Mouse (Mus musculus) induced T-regulatory cell, adult 2 months (primary cell): ENCODE measurements around the gene Adamts17.

Experiments
- DNase-seq: peaks from one replicate; pipeline ENCODE4 v3.0.0-alpha.2; 2012; ENCODE audit warnings: low read depth

Adamts17 gene

DNA sequence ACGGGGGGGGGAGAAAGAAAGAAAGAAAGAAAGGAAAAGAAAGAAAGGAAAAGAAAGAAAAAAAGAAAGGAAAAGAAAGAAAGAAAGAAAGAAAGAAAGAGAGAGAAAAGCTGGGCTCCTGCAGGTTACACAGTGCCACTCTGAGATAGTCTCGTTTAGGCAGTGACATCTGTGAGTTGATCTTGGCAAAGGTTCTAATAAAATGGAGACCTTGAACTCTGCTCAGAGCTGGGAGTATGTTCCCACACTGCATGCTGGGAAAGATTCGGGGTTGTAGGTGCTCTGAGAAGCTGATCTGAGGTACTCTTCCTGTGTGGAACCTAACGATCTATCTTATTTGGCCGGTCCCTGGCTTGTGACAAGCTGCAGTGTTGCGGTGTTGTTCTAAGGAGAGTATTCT is 7.0 kb downstream of the Adamts17 start:
- DNase-seq: no peak

GRCm38 (mm10) chr7:66847299-66847698 is 7.8 kb downstream of the Adamts17 start:
- DNase-seq: no peak

DNA sequence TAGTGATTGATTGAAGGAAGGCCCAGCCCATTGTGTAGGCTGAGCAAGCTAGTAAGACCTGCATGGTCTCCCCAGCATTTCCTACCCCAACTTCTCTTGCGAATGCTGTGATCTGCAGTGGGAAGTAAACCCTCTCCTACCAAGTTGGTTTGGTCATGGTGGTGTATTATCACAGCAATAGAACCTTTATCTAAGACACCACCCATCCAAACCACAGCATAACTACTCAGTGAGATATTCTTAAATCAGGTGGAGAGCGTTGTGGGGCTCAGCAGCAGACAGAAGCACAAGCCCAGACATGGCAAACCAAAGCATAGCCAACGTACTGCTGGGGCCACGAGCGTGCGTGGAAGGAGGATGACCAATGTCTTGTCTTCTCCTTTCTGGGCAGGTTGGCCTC is 9.8 kb downstream of the Adamts17 start:
- no peak for DNase-seq

GRCm38 (mm10) chr7:66852164-66852563 is 12.6 kb downstream of the Adamts17 start:
- no peak for DNase-seq

GRCm38 (mm10) chr7:66857610-66858009 is 18.1 kb downstream of the Adamts17 start:
- no peak for DNase-seq

GRCm38 (mm10) chr7:66858247-66859075 is 18.9 kb downstream of the Adamts17 start:
- no peak for DNase-seq

DNA sequence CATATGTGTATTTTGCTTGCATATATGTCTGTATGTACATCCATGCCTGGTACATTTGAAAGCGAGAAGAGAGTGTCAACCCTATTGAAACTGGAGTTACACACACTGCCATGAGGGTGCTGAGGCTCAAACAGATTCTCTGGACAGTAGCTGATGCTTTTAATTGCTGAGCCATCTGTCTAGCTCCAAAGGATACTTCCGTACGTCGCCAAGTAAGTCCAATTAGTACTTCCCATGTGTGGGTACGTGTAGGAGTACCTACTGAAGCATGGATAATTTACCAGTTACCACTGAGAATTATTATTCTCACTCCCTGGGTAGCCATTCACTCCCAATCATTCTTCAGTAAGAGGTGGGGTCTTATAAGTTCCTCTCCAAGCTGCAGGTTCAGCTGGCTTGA is 19.7 kb downstream of the Adamts17 start:
- DNase-seq: no peak

DNA sequence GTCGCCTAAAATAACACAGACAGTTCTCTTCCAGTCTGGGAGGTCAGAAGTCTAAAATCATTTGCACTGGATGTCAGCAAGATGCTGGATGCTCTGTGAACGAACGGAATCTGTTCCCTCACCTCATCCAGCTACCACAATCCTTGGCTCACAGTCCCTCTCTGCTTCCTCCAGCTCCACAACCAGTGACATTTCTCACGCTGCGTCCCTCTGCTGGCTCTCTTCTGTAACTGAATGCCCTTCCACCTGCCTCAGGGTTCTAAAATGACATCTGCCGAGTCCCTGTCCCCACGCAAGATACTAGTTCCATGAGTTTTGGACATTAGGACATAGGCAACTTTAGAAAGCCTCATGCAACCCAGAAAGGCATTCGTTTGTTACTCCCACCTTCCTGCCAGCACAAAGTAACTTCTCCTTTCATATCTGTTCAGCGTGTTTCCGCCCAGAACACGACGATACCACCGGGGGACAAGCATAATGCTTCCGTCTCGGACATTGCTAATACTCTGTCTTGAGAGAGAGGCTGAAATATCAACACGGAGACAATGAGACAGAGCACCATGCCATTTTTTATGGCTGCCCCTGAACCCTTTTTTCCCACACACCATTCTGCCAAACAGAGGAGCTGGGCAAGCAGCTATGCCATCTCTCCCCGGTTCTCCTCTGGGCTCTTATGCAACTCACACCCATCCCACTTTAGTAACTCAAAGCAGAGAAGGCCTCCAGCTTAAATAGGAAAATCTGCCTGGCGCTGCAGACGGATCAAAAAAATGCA is 27.6 kb downstream of the Adamts17 start:
- DNase-seq: no peak

GRCm38 (mm10) chr7:66867719-66868501 is 28.4 kb downstream of the Adamts17 start:
- DNase-seq: no peak

GRCm38 (mm10) chr7:66871520-66871919 is 32.0 kb downstream of the Adamts17 start:
- no peak for DNase-seq

GRCm38 (mm10) chr7:66871940-66872511 is 32.5 kb downstream of the Adamts17 start:
- no peak for DNase-seq

DNA sequence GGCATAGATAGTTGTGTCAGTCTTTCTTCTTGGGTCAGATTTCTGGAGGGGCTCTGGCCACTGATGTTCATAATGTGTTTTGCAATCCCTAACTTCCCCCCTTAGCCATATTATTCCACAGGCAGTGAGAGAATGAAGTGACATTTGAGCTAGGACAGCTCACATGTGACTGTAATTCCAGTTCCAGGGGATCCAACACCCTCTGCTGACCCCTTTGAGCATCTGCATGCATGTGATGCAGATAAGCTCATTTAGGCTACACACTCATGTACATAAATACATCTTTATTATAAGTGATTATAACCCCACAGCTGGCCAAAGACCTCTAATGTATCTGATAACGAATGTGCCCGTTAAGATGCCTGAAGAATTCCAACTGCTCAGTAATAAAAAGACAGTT is 33.7 kb downstream of the Adamts17 start:
- no peak for DNase-seq

DNA sequence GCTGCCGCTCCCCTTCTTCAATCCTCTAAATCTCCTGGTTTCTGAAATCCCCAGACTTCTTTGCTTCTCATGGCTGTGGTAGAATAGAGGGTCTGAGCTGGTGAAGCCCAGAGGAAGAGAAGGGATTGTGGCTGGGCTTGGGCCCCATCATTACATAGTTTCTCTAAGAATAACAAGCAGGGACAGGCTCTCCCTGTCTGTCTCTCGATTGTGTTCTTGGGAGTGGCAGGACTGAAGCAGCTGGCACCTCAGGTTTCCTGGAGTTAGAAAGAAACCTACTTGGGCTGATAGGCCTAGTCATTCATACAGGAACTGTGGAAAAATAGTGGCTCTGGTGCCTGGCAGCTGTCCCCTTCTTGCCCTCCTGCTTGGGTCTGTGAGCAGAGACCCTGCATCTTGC is 51.9 kb downstream of the Adamts17 start:
- no peak for DNase-seq

- DNase-seq: no peak
These were observed 52.6 kb downstream of the Adamts17 start for GRCm38 (mm10) chr7:66892096-66892495.

- no peak for DNase-seq
These were observed 62.8 kb downstream of the Adamts17 start for GRCm38 (mm10) chr7:66902376-66902775.

- no peak for DNase-seq
These were observed 63.5 kb downstream of the Adamts17 start for GRCm38 (mm10) chr7:66903014-66903413.

DNA sequence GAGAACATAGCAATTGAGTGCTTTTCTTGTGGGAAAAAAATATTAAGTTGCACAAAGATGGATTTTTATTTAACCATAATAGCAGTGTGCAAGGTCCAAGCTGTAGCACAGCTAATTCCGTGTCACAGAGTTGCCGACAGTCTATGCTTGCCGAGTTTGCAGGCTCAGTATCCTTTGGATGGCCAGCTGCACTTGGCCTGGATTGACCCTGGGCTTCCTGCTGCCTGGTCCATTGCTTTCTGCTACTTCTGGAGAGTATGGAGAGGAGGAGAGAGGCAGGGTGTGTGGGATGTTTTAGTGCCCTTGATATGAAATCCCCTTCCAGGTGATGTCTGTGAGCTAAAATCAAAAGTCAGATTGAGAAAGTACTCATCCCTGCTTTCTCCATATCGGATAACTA is 66.4 kb downstream of the Adamts17 start:
- DNase-seq: no peak

DNA sequence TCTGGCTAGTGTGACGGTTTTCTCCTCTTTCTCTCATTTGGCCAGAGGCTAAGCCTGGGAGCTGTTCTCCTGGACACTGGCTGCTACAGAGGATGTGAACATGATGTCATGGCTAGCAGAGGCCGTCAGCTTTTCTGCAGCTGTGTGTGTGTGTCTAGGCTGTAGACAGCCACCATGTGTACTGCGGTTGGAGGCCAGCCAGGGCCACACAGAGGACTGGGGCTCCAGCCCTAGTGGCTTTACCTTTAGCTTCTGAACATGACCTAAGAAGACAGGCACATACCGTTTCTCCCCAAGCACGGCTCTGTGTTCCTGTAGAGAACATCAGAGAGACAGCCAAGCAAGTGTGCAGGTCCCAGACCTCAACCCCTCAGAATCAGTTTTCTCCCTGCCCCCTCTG is 73.3 kb downstream of the Adamts17 start:
- no peak for DNase-seq

- DNase-seq: no peak
These were observed 84.1 kb downstream of the Adamts17 start for GRCm38 (mm10) chr7:66923595-66923994.

DNA sequence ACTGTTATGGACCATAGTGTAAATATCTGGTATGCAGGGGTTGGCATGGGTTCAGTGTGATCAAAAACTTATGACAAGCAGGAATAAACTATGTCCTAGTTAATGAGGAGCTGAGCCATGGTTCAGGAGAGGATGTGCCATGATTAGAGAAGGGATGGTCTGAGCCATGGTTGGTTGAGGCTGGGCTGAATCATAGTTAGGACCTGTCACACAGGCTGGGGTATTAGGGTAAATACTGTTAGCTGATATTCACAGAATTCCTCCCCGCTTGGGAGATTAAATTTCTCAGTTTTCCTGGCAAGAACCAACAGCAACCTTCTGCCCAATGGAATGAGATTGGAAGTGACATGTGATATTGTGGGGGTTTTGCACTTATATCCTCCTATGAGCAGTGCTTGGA is 84.6 kb downstream of the Adamts17 start:
- DNase-seq: no peak

- no peak for DNase-seq
These were observed 89.7 kb downstream of the Adamts17 start for GRCm38 (mm10) chr7:66929263-66929662.

DNA sequence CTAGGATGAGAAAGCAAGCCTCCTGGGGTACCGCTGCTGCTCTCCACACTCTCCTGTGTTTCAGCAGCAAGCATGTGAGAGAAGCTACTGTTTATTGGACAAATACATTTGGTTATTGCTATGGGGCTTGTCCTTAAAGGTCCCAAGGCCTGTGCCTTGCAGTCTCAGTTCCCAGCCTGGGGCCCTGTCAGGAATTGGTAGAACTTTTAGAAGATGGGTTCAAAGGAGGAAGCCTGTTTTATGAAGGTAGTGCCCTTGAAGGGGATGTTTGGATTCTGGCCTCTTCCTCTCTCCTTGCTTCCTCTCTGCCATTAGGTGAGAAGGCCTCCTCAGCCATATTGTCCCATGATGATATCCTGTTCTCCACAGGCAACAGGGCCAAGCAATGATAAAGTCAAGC is 91.8 kb downstream of the Adamts17 start:
- DNase-seq: no peak
